Comparison of ENCODE assay signal across 18 mouse cellular contexts in genomic region chr12:12284521-12284920, GRCm38 (mm10). TPM values are rescaled to one million over a fixed set of nuclear protein-coding genes. Genes with fewer than 3 reads are reported as not detected.
DNase-seq lines count a peak whose midpoint lies in the region; ATAC-seq and TF ChIP-seq lines count a peak whose summit lies in the region.
"Had no signal": no experiment of that assay in that cellular context is flagged by ENCODE, and none has a peak within 500 bp of the region (broad histone marks: within the 10 kb centered on the region; RNA-seq: fewer than 3 reads in every experiment).

No protein-coding gene starts in this region.

- intact Hi-C loops in gastrocnemius, adult 2 months (cut with DNase I) = no loop called here

- TF ChIP-seq CTCF in layer of hippocampus, adult 2 months (conservative IDR thresholded peaks at IDR 0.05) = no peak
- no peak for TF ChIP-seq CTCF in gastrocnemius, adult 2 months (IDR thresholded peaks at IDR 0.05)
- no peak for TF ChIP-seq CTCF in lung, postnatal 0 days (IDR thresholded peaks at IDR 0.05)
- TF ChIP-seq CTCF in midbrain, postnatal 0 days (IDR thresholded peaks at IDR 0.05) = no peak

- H3K4me1 ChIP-seq in lung, postnatal 0 days (ENCODE audit: insufficient read depth, low read depth, low read length) = no peaks in the 10 kb centered on the region
- H3K4me1 ChIP-seq in midbrain, postnatal 0 days (ENCODE audit: insufficient read depth, low read length) = peaks cover 15% of the 10 kb centered on the region

- peak overlapping the region; percentile 68; the same call in 1 of the 2 replicates for H3K27ac ChIP-seq in layer of hippocampus, adult 2 months
- H3K27ac ChIP-seq in gastrocnemius, adult 2 months = peak overlapping the region; percentile 64
- H3K27ac ChIP-seq in lung, postnatal 0 days (ENCODE audit: low read length) = 0 out of 2 replicates have a peak overlapping the region, but pooled peaks have one; percentile 40
- H3K27ac ChIP-seq in midbrain, postnatal 0 days (ENCODE audit: low read depth, low read length) = no peak overlapping the region
- H3K27ac ChIP-seq: heart, embryonic 15.5 days; hindbrain, postnatal 0 days; limb, embryonic 13.5 days; liver, embryonic 15.5 days; neural tube, embryonic 12.5 days had no signal

- TF ChIP-seq EP300 in lung, postnatal 0 days (IDR thresholded peaks at IDR 0.05) = peak; percentile 77

- no peaks in the 10 kb centered on the region for H3K9me3 ChIP-seq in lung, postnatal 0 days (ENCODE audit: low read length)
- H3K9me3 ChIP-seq in midbrain, postnatal 0 days (ENCODE audit: low read length) = no peaks in the 10 kb centered on the region
- H3K9me3 ChIP-seq: heart, embryonic 15.5 days; limb, embryonic 13.5 days; liver, embryonic 15.5 days; megakaryocyte, embryonic 14.5 days; neural tube, embryonic 12.5 days had no signal

- no peak overlapping the region for H3K4me2 ChIP-seq in lung, postnatal 0 days (replicated peaks; ENCODE audit: low read depth, low read length)
- H3K4me2 ChIP-seq in midbrain, postnatal 0 days (ENCODE audit: low read depth, low read length, poor library complexity, severe bottlenecking) = no peak overlapping the region
- H3K4me2 ChIP-seq: heart, embryonic 15.5 days; limb, embryonic 13.5 days; liver, embryonic 15.5 days; neural tube, embryonic 12.5 days had no signal

- no peaks in the 10 kb centered on the region for H3K36me3 ChIP-seq in lung, postnatal 0 days (ENCODE audit: insufficient read depth, low read length)
- H3K36me3 ChIP-seq in midbrain, postnatal 0 days (ENCODE audit: insufficient read depth, low read length) = no peaks in the 10 kb centered on the region
- H3K36me3 ChIP-seq: heart, embryonic 15.5 days; limb, embryonic 13.5 days; liver, embryonic 15.5 days; neural tube, embryonic 12.5 days had no signal

- no peak overlapping the region for H3K4me3 ChIP-seq in layer of hippocampus, adult 2 months
- peak overlapping the region; percentile 23; the same call in 1 of the 2 replicates for H3K4me3 ChIP-seq in gastrocnemius, adult 2 months
- H3K4me3 ChIP-seq in lung, postnatal 0 days (ENCODE audit: low read depth, low read length) = no peak overlapping the region
- H3K4me3 ChIP-seq in midbrain, postnatal 0 days (ENCODE audit: low read depth, low read length) = no peak overlapping the region
- H3K4me3 ChIP-seq: heart, embryonic 15.5 days; limb, embryonic 13.5 days; liver, embryonic 15.5 days; megakaryocyte, embryonic 14.5 days; neural tube, embryonic 12.5 days had no signal

- H3K9ac ChIP-seq in lung, postnatal 0 days (replicated peaks; ENCODE audit: low read depth) = no peak overlapping the region
- no peak overlapping the region for H3K9ac ChIP-seq in midbrain, postnatal 0 days (replicated peaks; ENCODE audit: low read length, poor library complexity, severe bottlenecking)
- H3K9ac ChIP-seq: heart, embryonic 15.5 days; limb, embryonic 13.5 days; liver, embryonic 15.5 days; neural tube, embryonic 12.5 days had no signal

- DNase-seq in layer of hippocampus, adult 2 months (ENCODE audit: low spot score in 2 of 2) = no peak
- no peak for DNase-seq in layer of hippocampus, adult 9-10 months (ENCODE audit: low spot score)
- peak; percentile 79 for DNase-seq in gastrocnemius, adult 2 months
- DNase-seq in gastrocnemius, postnatal 25 days = peak; percentile 78
- peak; percentile 77 for DNase-seq in lung, postnatal 0 days (ENCODE audit: low spot score)
- no peak for DNase-seq in cerebellum, adult 11-12 months
- DNase-seq in thymus, adult 18-20 months = no peak
- DNase-seq in midbrain, postnatal 0 days (ENCODE audit: low spot score) = no peak
- DNase-seq: kidney, adult 2 months; right cerebral cortex, postnatal 4 days; thymus, postnatal 14 days had no signal

- WGBS in lung, postnatal 0 days = 61% methylated on average over 6 of the region's 6 CpGs
- WGBS in midbrain, postnatal 0 days = 77% methylated on average over 6 of the region's 6 CpGs

- ATAC-seq in lung, postnatal 0 days = peak; percentile 76
- no peak for ATAC-seq in midbrain, postnatal 0 days (ENCODE audit: low FRiP score)
- ATAC-seq: hindbrain, postnatal 0 days had no signal

- no peaks in the 10 kb centered on the region for H3K27me3 ChIP-seq in lung, postnatal 0 days (replicated peaks; ENCODE audit: insufficient read depth, low read length)
- no peaks in the 10 kb centered on the region for H3K27me3 ChIP-seq in midbrain, postnatal 0 days (ENCODE audit: insufficient read depth, low read length)
- H3K27me3 ChIP-seq: CH12.LX; heart, embryonic 15.5 days; limb, embryonic 13.5 days; liver, embryonic 15.5 days; megakaryocyte, embryonic 14.5 days; neural tube, embryonic 12.5 days had no signal

RNA-seq across cellular contexts. Expression of gene Fam49a, which starts 22.6 kb away (rescaled TPM):
- 100 to 1,000 TPM; 178 to 186 TPM for total RNA-seq in layer of hippocampus, adult 2 months (2021)
- 1 to 10 TPM; 5.5 to 6.3 TPM for total RNA-seq in gastrocnemius, adult 2 months (2021)
- total RNA-seq in gastrocnemius, postnatal 25 days (2021) = 1 to 10 TPM; 4.6 to 6.5 TPM
- polyA plus RNA-seq in lung, postnatal 0 days (2015; fragmentation: Nextera tagmentation; extraction: Ambion mirVana) = 15.3 and 16.7 TPM in 2 replicates
- total RNA-seq in midbrain, postnatal 0 days (2014; rRNA removed) = 88.2 and 96.7 TPM in 2 replicates
- polyA plus RNA-seq in midbrain, postnatal 0 days (2015; fragmentation: Nextera tagmentation; extraction: Ambion mirVana) = 58.3 and 60.0 TPM in 2 replicates

Comparison
In these comparisons a context has a peak if more than half of its experiments do, and no peak if none do; other contexts are left out.
1. DNase-seq: peak in gastrocnemius, adult 2 months (single experiment), gastrocnemius, postnatal 25 days (single experiment) and lung, postnatal 0 days (single experiment); none in layer of hippocampus, adult 2 months (0 of 2), layer of hippocampus, adult 9-10 months (single experiment), cerebellum, adult 11-12 months (single experiment), thymus, adult 18-20 months (0 of 2) and midbrain, postnatal 0 days (single experiment).
2. RNA of gene Fam49a, which starts 22.6 kb away (total RNA-seq): 178 to 186 TPM in layer of hippocampus, adult 2 months and 88.2 to 96.7 TPM in midbrain, postnatal 0 days; 4.6 to 6.5 TPM in gastrocnemius, postnatal 25 days and 5.5 to 6.3 TPM in gastrocnemius, adult 2 months; every median in the first group is over 10 times any median in the second.